Mouse (Mus musculus) spleen, postnatal 36 days (tissue): Measurements from ENCODE around the gene Prm2.

Experiments
- DNase-seq, 2 experiments: peaks; one replicate each; pipeline ENCODE4 v3.0.0; 2022; ENCODE audit warnings: low spot score in 2 of 2, mixed read lengths in 1 of 2

Gene Prm2

DNA sequence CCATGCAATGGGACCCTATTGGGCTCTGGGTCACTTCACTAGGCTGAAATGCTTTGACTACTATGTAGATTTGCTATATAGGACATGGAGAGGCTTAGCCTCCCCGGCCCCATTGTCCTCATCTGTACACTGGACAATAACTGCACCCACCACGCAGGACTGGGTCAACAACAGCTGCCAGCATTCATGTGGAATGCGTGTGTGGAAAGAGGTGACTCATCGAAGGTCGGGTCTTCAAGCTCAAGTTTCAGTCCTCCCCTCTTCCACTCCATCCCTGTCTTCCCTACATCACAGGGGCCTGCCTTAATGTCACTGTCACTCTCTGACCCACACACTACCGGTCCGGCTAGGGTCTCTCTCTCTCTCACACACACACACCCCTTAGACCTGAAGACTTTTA is 19.6 kb downstream of the Prm2 start:
- DNase-seq = no peak

DNA sequence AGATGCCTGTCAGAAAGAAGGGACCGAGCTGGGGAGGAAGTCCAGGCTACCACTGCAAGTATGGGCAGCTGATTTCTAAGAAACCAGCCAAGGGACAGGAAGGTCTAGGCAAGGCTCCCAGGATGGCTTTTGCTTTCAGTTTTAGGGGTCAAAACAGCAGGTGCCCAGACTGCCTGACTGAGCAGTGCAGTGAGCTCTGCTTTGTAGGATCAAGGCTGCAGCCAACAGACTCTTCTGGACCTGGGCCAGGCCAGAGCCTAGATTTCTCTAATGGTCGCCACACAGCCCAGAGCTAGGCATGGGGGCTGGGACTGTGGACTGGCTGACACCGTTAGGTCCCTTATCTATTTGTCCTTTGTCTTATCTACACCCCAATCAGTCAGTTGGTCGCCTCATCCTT is 21.2 kb downstream of the Prm2 start:
- peak; percentile 10 to 25 for DNase-seq

GRCm38 (mm10) chr16:10773543-10773942 is 22.4 kb downstream of the Prm2 start:
- DNase-seq = no peak

DNA sequence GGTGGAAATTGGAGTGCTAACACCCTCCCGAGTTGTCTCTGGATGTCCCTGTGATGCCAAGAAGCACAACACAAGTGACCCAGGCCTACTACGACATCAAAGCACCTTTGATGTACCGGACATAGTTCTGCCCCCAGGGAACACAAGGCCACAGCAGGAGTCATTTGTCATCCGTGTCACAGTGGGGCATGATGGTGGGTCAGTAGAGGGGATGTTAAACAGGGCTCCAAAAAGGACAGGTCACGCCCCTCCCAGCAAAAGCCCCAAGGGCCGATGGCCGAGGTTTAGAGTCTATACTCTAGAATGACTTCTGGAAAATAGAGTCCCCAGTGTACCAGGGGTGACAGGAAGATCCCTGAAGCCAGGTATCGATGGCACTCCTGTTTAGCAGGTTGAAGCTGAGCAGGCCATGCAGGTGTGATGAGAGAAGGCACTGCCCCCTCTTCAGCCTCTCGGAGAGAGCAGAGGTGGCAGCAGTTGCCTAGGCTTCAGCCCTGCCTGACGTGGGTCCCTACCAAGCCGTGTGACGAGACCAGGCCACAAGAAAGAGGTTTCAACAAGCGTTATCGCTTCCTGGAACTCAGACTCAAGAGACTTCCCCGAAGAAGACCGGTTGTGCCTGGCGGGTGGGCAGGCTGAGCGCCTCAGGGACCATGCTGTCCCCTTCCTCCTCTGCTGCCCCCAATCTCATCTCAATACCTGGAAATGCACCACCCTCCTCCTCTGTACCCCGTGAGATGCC is 24.0 kb downstream of the Prm2 start:
- DNase-seq = peak; percentile 68 to 71

- DNase-seq = peak in 1 of 2 experiments; percentile 8
These were observed 25.2 kb downstream of the Prm2 start for GRCm38 (mm10) chr16:10770531-10771325.

DNA sequence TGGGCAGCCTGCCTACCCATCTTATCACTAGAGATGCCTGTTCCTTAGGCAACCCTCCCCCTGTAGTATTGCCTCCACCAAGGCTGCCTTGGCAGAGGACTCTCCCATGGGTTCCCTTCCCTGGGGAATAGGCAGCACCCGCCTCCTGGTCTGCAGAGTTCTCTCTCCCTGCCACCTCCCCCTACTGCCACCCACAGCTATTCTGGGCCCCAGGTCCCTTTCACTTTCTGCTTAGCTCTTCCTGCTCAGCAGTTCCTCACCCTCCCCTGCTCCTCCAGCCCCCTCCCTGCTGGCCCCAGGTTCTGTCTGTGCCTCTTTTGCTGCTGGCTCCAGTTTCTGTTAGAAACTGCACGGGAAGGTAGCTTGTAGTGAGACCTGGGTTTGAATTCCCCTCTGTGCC is 26.3 kb downstream of the Prm2 start:
- DNase-seq = peak; percentile 69 to 71

GRCm38 (mm10) chr16:10768821-10769220 is 27.1 kb downstream of the Prm2 start:
- peak; percentile 57 to 61 for DNase-seq

DNA sequence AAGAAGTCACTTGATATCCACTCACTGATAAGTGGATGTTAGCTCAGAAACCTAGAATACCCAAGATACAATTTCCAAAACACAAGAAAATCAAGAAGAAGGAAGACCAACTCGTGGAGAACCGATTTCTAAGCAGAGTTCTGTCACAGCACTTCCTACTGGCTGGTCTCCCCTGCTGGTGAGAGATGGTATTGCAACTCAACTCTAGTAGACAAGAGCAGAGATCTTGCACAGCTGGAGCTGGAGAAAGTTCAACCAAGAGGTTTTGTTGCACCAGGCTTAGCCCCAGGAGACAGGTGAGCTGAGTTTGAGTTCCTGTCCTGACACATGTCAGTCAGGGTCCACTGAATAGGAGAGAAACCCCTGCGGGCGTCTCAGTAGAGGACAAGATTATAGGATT is 28.8 kb downstream of the Prm2 start:
- peak; percentile 67 to 74 for DNase-seq

- no peak for DNase-seq
These were observed 31.6 kb downstream of the Prm2 start for GRCm38 (mm10) chr16:10764323-10764722.

- no peak for DNase-seq
These were observed 32.2 kb downstream of the Prm2 start for GRCm38 (mm10) chr16:10763540-10764264.

DNA sequence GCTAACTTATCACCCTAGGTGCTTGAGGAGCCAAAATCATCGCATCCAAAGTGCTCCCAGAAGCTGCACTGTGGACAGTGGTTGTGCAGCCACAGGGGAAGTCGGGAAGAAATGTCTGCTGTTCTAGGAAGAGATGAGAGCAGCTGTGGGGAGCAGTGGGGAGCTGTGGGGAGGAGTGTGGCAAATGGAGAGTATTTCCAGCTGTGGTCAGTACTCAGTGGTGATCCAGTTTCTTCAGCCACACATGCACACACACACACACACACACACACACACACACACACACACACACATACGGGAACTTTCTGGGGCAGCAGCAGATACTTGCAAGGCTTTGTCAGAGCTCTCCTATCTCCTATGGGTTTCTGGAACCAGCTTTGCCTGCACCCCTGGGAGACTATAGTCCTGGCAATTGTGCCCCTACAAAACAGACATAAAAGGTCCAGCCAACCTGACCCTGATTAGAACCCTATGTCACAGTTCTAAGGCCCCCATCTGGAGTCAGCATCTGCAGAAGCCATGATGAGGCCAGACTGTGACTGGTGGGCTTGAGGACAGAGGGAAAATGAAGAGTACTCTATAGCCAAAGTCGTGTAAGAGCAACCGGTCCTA is 33.3 kb downstream of the Prm2 start:
- no peak for DNase-seq

DNA sequence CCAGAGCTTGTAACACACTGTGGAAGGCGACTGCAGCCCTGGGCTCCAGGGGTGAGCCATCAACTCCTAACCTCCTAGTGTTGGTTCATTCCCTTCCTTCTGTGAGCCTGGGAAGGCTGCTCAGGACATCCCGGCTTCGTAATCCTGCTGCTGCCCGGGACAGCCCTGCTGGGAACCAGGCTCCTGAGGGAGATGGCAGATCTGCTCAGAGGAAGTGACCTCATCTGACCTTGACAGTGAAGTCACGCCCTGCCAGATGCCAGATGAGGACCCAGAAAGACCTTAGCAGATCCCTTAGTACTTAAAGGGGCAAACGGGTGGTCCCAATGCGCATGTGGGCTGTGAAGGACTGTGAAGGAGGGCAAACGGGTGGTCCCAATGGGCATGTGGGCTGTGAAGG is 34.8 kb downstream of the Prm2 start:
- no peak for DNase-seq

DNA sequence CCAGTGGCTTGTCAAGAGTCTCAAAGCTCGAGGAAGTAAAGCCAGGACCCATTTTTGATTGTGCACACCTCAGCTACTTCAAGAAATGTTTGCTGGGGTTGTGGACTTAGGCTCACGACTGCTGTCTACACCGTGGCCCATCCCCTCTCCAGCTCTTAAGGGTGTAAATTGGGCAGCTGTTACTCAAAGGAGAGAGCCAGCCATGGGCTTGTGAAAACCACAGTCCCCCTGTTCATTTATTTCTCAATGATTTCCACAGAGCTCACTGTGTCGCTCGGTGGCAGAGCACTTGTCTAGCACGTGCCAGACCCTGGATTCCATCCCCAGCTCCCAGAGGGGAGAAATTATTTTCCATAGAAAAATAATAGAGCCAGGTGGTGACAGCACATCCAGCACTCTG is 39.8 kb downstream of the Prm2 start:
- DNase-seq = no peak

GRCm38 (mm10) chr16:10754521-10755296 is 41.2 kb downstream of the Prm2 start:
- no peak for DNase-seq

- no peak for DNase-seq
These were observed 46.1 kb downstream of the Prm2 start for GRCm38 (mm10) chr16:10749824-10750223.

GRCm38 (mm10) chr16:10749226-10749625 is 46.7 kb downstream of the Prm2 start:
- no peak for DNase-seq
